Mouse (Mus musculus): ENCODE measurements around the gene Micu1.

Gene Micu1

DNA sequence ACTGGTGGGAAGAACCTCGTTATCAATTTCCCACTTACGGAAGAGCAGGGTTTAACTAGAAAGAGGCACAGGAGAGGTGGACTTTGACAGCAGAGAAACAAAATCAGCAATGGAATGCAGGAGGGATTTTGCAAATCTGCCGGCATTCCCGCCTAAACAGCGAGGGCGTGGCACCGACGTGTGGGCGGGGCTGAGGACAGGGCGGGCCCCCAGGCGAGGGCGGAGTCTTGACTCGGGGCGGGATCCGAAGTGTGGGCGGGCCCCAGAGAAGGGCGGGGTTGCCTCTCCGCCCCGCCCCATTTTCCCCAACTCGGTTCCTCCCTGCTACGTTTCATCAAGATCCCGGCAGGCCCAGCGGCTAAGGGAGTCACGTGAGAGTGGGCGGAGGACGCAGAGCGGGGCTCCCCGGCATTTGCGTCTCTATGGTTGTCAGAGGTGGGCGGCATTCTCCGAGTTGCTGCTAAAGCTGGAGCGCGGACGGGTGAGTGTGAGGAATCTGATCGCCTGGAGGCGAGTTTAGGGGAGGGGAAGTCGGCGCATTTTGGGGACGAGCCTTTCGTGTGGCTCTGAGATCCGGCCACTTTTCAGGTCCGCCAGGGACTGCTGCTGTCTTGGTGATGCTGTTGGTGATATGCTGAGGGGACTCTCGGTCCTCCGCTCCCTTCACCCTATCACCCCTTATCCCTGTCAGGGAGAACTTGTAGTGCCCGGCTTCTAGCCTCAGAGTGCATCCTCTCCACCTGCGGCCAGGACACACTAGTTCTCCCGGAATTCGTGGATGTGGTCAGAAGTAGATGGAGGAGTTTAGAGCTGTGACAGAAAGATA, at the start of gene Micu1:
Gene Micu1, plus strand, starts transcription at position 271 of the 826 bp plus-strand sequence.
- in situ Hi-C loops (cut with MboI, MseI), result no loop called here

DNA sequence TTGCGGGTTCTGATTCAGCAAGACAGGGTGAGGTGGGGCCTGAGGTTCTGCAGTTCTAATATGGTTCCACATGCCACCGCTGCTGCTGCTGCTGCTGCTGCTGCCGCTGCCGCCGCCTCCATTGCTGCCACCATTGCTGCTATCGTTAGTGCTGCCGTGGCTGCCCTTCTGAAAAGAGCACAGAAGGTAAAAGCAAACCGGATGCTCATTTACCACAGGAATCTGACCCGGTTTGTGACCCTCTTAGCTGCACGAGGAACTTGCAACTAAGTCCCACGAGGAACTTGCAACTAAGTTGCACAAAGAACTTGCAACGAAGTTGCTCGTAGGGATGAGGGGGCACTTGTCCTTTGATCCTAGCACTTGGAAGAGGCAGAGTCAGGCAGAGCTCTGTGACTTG, 45.5 kb upstream of the Micu1 start:
- in situ Hi-C loops (cut with MboI, MseI), result no loop called here

DNA sequence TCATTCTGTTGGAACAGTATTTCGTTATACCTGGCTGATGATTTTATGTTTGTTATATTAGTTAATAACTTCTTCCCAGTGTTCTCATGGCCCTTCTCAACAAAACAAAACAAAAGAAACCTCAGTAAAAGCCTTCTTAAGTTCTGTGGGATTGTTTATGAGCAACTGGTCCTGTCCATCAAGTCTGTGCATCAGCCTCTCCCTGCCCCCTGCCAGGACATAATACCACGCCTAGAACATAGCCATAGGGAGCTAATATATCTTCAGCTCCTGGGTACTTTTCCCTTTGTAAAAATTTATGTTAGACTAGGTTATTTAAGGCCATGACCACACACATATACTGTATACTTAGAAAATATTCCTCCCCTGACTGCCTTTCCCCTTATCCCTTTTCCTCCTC, 37.5 kb upstream of the Micu1 start:
- in situ Hi-C loops (cut with MboI, MseI), result no loop called here

DNA sequence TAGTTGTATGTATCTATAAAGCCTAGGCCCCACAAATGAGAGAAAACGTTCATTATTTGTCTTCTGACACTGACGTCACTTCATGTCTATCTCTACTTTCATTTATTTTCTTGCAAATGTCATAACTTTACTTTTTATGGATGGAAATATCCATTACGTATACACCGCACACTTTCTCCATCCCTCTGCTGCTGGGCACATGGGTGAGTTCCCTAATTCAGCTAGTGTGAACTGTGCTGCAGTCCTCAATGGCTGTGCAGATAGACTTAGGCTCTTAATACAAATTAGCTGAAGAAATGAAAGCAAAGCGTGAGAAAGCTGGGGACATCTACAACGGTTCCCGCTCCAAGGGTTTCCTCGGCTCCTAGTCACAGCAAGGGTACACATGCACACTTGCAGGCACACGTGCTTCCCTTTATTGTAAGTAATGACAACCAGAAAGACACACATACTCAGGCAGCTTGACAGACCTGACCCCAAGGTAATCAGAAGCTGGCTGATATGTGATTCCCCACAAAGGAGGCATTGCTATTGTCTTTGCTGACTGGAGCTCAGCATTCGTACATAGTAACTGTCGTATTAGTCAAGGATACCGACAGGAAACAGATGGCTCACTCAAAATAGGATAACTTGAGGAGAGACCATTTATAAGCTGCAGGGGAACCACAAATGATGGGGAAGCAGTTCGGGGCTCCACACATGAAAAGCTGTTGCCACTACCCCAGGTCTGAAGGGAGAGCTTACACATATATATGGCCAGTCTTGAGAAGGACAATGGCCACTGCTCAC, 36.6 kb upstream of the Micu1 start:
- in situ Hi-C loops (cut with MboI, MseI), result no loop called here

DNA sequence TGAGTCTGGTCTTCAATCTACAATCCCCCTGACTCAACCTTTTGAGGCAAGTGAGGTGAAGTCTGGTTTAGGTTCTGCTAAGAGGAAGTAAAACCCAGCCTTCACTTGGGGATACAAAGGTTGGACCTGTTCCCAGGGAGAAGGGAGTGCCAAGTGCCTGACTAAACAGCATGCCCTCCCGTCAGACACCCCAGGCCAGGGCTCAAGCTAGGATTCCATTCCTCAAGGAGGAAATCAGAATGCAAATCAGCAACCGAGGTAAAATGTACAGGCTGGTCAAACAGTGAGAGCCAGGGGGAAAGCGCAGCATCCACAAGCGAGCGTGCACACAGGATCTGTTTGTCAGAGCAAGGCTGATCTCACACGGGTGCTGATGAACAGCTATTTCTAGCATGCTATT, 34.9 kb upstream of the Micu1 start:
- in situ Hi-C loops (cut with MboI, MseI), result no loop called here

DNA sequence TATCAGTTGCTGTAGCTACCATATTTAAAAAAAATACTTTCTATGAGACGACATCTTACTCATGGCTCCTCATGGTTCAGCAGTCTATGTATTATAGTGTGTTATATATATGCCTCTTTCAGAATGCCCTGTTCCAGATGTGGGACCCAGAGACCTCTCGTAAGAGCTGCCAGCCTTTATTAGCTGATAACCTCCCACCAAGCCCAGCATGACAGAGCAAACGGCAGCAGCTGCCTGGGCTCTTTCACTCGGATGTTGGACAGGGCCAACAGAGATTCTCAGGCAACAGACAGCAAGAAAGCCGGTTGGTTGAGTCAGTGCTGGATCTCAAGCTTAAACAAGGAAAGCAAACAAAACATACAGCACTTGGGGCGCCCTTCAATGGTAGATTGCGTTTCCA, 33.8 kb upstream of the Micu1 start:
- in situ Hi-C loops (cut with MboI, MseI), result no loop called here

DNA sequence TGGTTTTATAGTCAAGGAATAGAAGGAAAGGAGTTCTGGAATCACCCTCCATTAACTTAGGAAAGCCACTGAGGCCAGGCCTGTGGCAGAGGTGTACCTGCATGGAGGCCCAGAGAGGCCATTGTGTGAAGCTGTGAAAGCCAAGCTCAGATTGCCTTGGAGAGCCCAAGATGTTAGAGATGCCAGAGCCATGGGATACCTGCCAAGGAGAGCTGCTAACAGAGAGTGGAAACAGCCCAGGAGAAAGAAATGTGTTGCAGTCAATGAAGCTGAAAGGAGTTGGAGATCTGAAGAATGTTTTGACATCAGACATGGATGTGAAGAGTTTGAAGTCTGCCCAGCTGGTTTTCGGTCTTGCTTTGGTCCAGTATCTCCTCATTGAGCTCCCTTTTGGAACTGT, 24.4 kb upstream of the Micu1 start:
- in situ Hi-C loops (cut with MboI, MseI), result no loop called here

DNA sequence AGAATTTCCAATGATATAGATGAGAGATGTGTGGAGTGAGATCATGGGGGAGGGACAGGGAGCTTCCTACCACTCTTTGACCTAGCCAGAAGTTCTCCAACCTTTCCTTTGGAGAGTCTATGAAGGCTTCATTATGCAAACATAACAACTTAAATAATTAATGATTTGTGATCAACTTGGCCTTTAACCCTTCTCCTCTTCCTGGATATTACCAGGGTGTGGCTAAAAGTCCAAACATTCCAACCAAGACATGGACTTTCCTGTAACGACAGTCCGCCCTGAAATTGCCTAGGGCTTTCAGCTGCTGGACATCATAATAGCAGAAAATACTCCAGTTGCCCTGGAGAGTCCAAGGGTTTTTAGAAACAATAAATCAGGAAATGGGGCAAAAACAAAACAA, 23.1 kb upstream of the Micu1 start:
- in situ Hi-C loops (cut with MboI, MseI), result no loop called here

DNA sequence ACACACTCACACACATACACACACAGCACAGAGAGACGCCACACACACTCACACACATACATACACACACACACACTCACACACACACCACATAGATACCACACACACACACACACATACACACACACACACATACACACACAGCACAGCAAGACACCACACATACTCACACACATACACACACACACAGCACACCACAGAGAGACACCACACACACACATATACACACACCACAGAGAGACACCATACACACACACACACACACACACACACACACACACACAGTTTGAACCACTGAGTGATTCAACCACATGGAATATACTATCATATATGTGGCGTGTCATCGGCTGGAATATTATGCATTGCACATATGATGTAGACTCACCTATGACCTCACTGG, 16.7 kb upstream of the Micu1 start:
- in situ Hi-C loops (cut with MboI, MseI), result loop anchor here (5.0 kb wide), 1 partner anchor 63 kb away; no protein-coding TSS in a partner anchor

DNA sequence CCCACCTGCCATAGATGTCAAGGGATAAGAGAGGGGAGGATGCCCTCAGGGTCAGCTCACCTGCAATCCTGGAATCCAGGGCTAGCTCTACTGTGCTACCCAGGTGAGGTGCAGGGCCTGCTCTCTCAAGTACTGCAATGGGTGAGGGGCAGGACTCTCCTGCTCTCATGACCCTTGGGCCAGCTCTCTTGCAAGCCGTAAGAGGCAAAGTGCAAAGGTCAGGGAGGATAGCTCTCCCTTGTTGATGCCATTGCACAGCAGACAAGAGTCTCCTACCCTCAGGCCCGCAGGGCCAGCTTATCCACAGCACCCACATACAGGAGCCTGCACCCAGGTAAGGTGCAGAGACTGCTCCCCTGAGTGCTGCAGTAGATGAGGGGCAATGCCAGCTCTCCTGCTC, 15.2 kb upstream of the Micu1 start:
- in situ Hi-C loops (cut with MboI, MseI), result loop anchor here (5.0 kb wide), 1 partner anchor 65 kb away; no protein-coding TSS in a partner anchor

DNA sequence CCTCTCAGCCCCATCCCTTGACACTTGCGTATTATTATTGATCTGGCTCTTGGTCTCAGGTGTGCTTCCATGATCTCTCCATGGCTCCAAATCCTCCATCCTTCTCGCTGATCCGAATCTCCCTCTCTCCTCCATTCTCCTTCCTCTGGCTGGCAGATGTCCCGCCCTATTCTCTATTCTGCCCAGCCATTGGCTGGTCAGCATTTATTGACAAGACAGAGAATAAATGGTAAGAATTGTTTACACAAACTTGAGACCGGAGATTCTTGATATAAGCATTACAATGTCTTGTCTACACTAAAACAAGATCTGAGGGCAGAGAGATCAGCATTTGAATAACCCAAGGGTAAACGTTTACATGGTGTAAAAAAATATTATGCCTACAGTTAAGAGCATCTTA, 12.4 kb upstream of the Micu1 start:
- in situ Hi-C loops (cut with MboI, MseI), result loop anchor here (5.0 kb wide), 1 partner anchor 68 kb away; no protein-coding TSS in a partner anchor

DNA sequence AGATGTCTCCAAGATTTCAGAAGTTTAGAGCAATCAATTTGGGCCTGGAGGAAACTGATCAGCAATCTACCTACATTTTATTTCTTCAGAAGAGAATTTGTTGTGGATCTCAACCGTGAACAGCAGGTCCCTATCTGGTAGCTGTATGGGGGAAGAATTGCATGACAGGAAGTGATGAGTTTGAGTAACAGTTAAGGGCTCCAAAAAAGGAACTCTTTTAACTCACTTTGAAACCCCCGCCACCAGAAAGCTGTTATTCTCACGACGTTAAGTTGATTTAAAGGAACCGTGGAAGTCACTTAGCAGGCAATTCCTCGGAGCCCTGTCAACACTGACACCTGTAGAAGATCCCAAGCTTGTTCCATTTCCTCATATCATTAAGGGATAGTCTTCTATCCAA, 9.8 kb upstream of the Micu1 start:
- in situ Hi-C loops (cut with MboI, MseI), result no loop called here

DNA sequence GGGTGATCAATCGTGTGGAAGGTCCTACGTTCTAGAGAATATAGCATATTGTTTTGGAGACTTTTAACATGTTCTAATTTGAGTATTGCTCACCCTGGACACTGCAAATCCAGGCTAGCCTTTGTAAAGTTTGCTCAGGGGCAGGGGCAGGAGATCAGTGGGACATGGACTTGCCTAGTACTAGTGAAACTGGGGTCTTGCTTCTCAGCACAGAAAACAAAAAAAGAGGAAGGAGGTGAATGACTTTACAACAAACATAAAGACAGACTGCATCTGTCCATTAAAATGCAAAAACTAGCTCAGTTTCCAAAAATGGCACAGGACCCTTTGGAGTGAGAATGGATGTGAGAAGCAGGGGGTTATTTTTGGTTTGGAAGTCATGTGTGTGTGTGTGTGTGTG, 8.2 kb upstream of the Micu1 start:
- in situ Hi-C loops (cut with MboI, MseI), result no loop called here

DNA sequence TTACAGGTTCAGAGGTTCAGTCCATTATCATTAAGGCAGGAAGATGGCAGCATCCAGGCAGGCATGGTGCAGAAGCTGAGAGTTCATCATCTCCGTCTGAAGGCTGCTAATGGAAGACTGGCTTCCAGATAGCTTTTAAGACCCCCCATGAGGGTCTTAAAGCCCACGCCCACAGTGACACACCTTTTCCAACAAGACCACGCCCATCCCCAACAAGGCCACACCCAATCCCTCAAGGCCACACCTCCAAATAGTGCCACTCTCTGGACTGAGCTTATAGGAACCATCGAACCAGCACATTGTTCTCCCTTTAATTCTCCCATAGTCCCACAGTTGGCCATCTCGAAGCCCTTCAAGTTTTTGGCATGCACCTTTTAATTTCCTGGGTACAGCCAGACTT, 2.8 kb upstream of the Micu1 start:
- in situ Hi-C loops (cut with MboI, MseI), result no loop called here

DNA sequence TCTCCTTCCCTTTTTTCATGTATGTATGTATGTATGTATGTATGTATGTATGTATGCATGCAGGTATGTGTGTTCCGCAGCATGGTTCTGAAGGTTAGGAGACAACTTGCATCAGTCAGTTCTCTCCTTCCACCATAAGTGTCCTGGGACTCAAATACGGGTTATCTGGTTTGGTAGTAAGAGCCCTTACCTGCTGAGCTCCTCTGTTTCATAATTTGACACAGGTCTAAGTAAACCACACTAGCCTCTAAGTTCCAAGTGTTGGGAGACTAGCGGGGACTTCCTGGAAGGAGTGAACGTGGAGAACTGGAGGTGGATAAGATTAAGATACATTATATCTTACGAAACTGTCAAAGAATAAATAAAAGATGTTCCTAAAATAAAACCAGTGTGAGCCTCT, 472 bp upstream of the Micu1 start:
- in situ Hi-C loops (cut with MboI, MseI), result no loop called here

DNA sequence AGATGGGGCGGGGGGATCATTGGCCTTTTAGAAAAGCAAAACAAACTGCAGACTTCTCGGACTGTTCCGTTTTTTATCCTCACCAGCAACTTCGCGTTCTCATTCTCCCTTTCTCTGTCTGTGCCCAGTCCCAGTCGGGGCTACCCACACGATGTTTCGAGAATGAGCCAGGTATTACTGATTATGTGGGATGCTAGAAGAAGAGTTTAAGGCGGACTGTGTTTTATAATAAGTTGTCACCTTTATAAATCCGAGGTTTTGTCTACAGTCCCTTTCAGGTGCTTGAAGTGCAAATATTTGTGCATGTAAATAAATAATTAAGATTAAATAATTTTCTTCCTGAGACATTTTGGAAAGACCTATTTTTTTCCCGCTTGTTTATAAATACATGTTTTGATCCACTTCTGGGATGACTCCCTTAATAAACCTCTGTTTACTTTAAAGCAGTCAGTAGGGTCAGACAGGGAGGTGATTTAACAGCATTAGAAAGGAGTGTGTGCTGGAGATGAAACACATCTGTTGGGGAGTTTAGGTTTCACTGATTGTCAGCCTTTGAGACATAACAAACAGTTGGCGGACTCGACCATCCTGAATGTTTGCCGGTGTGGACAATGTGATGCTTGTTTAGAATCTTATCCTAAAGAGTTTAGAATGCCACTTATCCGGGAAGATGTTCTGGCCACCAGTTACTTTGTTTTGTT, 933 bp downstream of the Micu1 start:
- in situ Hi-C loops (cut with MboI, MseI), result no loop called here

DNA sequence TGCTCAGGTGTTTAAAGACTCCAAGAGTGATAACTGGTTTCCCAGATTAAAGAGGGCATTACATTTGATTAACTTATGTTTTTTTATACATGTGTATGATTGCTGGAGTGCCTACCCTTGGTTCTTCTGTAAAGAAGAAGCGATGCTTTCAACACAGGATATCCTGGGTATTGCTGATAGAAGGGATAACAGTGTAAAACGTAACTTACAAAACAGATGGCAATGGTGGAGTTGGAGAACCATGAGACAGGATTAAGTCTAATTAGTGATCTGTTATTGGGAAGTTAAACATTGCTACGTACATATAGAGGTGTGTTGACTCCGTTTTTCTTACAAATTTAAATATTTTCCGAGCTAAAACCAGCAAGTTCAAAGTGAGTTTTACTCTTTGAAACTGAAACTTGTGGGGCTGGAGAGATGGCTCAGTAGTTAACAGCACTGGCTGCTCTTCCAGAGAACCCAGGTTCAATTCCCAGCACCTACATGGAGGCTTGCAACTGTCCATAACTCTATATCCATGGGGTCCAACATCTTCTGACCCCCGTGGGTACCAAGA, 4.8 kb downstream of the Micu1 start:
- in situ Hi-C loops (cut with MboI, MseI), result no loop called here

DNA sequence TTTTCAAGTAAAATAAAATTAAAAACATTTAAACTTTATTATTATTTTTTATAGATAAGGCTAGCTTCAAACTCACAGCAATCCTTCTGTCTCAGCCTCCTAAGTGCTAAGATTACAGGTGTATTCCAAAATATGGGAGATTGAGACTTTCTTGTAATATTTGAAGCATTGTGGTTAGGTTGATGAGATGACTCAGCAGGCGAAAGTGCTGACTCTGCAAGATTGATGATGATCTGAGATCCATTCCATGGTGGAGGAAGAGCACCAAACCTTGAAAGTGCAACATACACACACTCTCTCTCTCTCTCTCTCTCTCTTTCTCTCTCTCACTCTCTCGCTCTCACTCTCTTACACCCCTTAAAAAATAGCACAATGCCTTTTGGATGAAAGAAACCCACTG, 5.3 kb downstream of the Micu1 start:
- in situ Hi-C loops (cut with MboI, MseI), result no loop called here

DNA sequence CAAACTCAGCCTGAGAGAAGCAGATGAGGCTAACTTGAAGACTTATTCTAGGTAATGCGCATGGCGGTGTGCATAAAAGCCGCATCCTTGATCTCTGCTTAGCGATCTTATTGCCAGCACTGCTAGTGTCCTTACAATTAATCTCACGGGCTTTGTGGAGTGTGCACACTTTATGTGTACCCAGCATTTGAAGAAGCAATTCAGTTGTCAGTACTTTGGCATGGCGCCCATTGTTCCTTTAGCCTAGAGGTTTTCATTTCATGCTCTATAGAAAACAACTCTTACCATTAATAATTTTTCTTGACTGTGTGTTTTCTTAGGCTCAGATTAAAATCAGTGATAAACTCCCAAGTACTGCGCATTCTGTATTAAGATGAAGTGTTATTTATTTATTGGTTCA, 7.0 kb downstream of the Micu1 start:
- in situ Hi-C loops (cut with MboI, MseI), result no loop called here

DNA sequence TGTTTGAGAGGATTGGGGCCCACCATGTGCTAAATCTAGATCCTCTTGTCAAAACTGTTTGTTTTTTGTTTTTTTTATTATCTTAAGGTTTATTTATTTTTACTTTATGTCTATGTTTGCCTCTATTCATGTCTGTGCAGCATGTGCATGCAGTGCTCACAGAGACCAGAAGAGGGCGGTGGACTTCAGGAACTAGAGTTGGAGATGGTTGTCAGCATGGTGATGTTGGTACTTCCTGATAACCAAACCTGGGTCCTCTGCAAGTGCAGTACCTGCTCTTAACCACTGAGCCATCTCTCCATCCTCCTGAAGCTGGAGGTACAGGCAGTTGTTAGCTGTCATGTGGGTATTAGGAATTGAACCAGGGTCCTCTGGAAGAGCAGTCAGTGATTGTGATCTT, 8.0 kb downstream of the Micu1 start:
- in situ Hi-C loops (cut with MboI, MseI), result no loop called here

DNA sequence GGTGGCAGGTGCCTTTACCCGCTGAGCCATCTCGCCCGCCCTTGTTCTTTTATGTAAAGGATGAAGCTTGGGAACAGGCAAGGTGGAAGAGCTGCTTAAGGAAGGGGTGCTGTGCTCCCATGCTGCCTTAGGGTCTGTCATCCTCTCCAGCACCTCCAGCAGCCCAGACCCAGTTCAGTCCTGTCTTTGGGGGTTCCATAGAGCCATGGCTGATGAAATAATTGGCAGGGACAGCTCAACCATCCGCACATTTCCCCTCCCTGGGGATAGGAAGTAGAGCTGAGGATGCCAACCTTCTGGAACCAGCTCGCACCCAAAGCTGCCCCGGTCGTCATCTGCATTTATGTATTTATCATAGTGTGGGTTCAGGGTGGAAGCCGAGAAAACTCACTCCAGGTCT, 9.8 kb downstream of the Micu1 start:
- in situ Hi-C loops (cut with MboI, MseI), result no loop called here

DNA sequence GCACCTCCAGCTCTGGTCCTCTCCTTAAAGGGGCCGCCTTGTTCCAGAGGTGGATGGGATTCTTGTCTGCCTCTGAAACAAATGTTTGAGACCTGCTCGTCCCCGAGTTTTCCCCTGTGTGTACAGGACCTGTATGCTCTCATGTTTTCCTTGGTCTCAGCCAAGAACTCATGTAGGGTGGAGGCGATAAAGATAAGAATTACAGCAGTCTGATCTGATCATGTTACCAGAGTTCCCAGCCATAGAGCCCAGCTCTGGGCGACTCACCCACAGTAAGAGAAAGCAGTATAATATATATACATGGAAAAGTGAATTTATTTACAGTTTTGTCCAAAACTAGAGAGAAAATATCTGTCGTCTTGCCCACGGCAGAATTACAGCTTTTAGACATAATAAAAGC, 17.7 kb downstream of the Micu1 start:
- in situ Hi-C loops (cut with MboI, MseI), result no loop called here

All from regulatory T cell (primary cell).